Mouse (Mus musculus) thymus, adult 2 months (tissue): Measurements from ENCODE around the gene Mogat2.

ENCODE experiments used
- CTCF ChIP-seq: fragments of 200-500 bp; IDR thresholded peaks from 2 replicates; pipeline ENCODE4 v1.5.1; 2012; ENCODE audit warnings: mild to moderate bottlenecking, control low read depth, low read length, moderate library complexity, borderline replicate concordance; ENCODE audit not compliant: control insufficient read depth, poor library complexity, insufficient read depth; ENCODE audit errors: extremely low read depth
- POLR2A ChIP-seq: fragments of 200-500 bp; IDR thresholded peaks from 2 replicates; pipeline ENCODE4 v1.6.1; 2012; ENCODE audit warnings: mild to moderate bottlenecking, low read length, control low read depth, moderate library complexity; ENCODE audit not compliant: control insufficient read depth, poor library complexity, insufficient read depth; ENCODE audit errors: extremely low read depth

GRCm38 (mm10) chr7:99225421-99225820 lies 13.0 kb downstream of the Mogat2 start:
- TF ChIP-seq POLR2A (no peak), CTCF (no peak)
